Mouse (Mus musculus): ENCODE results near the gene Selenbp2.
"Not testable (repeated sequence)": the region's sequence is repeated elsewhere in the genome, so short reads cannot be mapped to it uniquely, and the experiment has no call there.

DNA sequence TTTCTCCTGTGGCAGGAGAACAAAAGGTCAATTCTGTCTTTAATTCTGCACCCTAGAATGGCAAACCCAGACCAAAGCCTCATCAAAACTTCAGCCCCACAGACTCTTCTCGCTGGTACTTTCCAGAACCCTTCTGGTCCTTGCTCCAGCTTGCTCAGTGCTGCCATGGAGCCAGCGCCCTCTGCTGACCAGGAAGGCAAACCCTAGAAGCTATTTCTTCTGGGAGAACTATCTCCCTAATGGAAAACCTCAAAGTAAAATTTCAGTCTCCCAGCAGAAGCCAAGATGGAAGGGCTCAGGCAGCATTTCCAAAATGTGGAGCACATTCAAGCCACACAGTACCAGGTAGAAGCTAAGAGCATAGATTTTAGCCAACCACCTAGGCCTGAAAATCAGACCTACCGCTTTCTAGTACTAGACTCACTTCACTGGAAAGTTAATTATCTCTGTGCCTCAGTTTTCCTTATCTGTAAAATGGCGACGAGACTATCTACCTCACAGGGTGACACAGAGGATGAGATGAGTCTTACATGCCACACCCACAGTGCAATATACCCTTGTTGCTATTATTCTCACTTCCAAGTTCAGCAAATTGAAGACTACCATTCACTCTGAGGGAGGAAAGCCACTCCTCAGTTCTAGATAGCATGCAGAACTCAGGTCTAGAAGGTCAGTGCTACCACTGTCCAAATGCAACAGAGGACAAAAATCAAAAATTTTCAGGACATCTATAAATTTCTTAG is 28.1 kb upstream of the Selenbp2 start:
- TF ChIP-seq CTCF (IDR thresholded peaks at IDR 0.05; ENCODE audit: extremely low read depth, insufficient read length, insufficient replicate concordance, low read depth, low read length), result peak; percentile 12; the same call in 1 of the 2 replicates
- TF ChIP-seq POLR2A (IDR thresholded peaks at IDR 0.05; ENCODE audit: low read depth, low read length), result not testable (repeated sequence)
